Comparison of ENCODE assay signal across 8 mouse cellular contexts in genomic region chr15:3979871-3980270, GRCm38 (mm10). TPM values are rescaled to one million over a fixed set of nuclear protein-coding genes. Genes with fewer than 3 reads are reported as not detected.
DNase-seq lines count a peak whose midpoint lies in the region; ATAC-seq and TF ChIP-seq lines count a peak whose summit lies in the region.

No protein-coding gene starts in this region.

- H3K4me3 ChIP-seq in kidney, embryonic 15.5 days (replicated peaks): peak overlapping the region; percentile 72
- H3K4me3 ChIP-seq in bone marrow, adult 2 months (replicated peaks; ENCODE audit: control insufficient read depth, low read depth, low read length): no peak overlapping the region
- H3K4me3 ChIP-seq in hindbrain, embryonic 14.5 days (replicated peaks; ENCODE audit: low read length): peak overlapping the region; percentile 53
- peak overlapping the region; percentile 68; the same call in 1 of the 2 replicates for H3K4me3 ChIP-seq in midbrain, embryonic 13.5 days (replicated peaks)

- TF ChIP-seq CTCF in bone marrow, adult 2 months (IDR thresholded peaks at IDR 0.05; ENCODE audit: control insufficient read depth, insufficient read depth, low read length): no peak

- no peak for TF ChIP-seq POLR2A in bone marrow, adult 2 months (IDR thresholded peaks at IDR 0.05; ENCODE audit: borderline replicate concordance, control insufficient read depth, low read depth, low read length)

- H3K9ac ChIP-seq in kidney, embryonic 15.5 days: no peak overlapping the region
- H3K9ac ChIP-seq in hindbrain, embryonic 14.5 days: peak overlapping the region; percentile 86
- H3K9ac ChIP-seq in midbrain, embryonic 13.5 days (replicated peaks): peak overlapping the region; percentile 90

- H3K27me3 ChIP-seq in kidney, embryonic 15.5 days: no peaks in the 10 kb centered on the region
- H3K27me3 ChIP-seq in hindbrain, embryonic 14.5 days (ENCODE audit: control insufficient read depth, insufficient read depth, low read length): no peaks in the 10 kb centered on the region
- H3K27me3 ChIP-seq in midbrain, embryonic 13.5 days: no peaks in the 10 kb centered on the region

- ATAC-seq in kidney, embryonic 15.5 days (replicated peaks; ENCODE audit: low FRiP score): 0 out of 2 replicates have a peak, but pooled peaks have one; percentile 38
- ATAC-seq in hindbrain, embryonic 14.5 days (ENCODE audit: low FRiP score): no peak
- peak; percentile 18; the same call in 1 of the 2 replicates for ATAC-seq in midbrain, embryonic 13.5 days

- H3K4me2 ChIP-seq in kidney, embryonic 15.5 days: peak overlapping the region; percentile 66
- peak overlapping the region; percentile 58 for H3K4me2 ChIP-seq in hindbrain, embryonic 14.5 days (replicated peaks)
- peak overlapping the region; percentile 67 for H3K4me2 ChIP-seq in midbrain, embryonic 13.5 days (replicated peaks)

- intact Hi-C loops in gastrocnemius, postnatal 14 days (cut with DNase I; ENCODE audit: low total_unique reads): no loop called here

- no peaks in the 10 kb centered on the region for H3K9me3 ChIP-seq in kidney, embryonic 15.5 days (replicated peaks)
- no peaks in the 10 kb centered on the region for H3K9me3 ChIP-seq in hindbrain, embryonic 14.5 days (ENCODE audit: control insufficient read depth, low read length)
- no peaks in the 10 kb centered on the region for H3K9me3 ChIP-seq in midbrain, embryonic 13.5 days

- H3K4me1 ChIP-seq in kidney, embryonic 15.5 days: 0 out of 2 replicates have a peak, but pooled peaks cover 8% of the 10 kb centered on the region
- no peaks in the 10 kb centered on the region; the same call in 1 of the 2 replicates for H3K4me1 ChIP-seq in bone marrow, adult 2 months (ENCODE audit: control insufficient read depth, insufficient read depth, low read length)
- H3K4me1 ChIP-seq in hindbrain, embryonic 14.5 days (replicated peaks; ENCODE audit: control insufficient read depth, insufficient read depth, low read length): no peaks in the 10 kb centered on the region
- peaks cover 7% of the 10 kb centered on the region; the same call in 1 of the 2 replicates for H3K4me1 ChIP-seq in midbrain, embryonic 13.5 days (replicated peaks)

- peak overlapping the region; percentile 98 for H3K27ac ChIP-seq in kidney, embryonic 15.5 days
- H3K27ac ChIP-seq in bone marrow, adult 2 months (ENCODE audit: control insufficient read depth, insufficient read depth, low read depth, low read length, poor library complexity): peak overlapping the region; percentile 99; the same call in 1 of the 2 replicates
- peak overlapping the region; percentile 93 for H3K27ac ChIP-seq in hindbrain, embryonic 14.5 days
- peak overlapping the region; percentile 95; the same call in 1 of the 2 replicates for H3K27ac ChIP-seq in midbrain, embryonic 13.5 days

- peaks cover 26% of the 10 kb centered on the region for H3K36me3 ChIP-seq in kidney, embryonic 15.5 days
- H3K36me3 ChIP-seq in hindbrain, embryonic 14.5 days (replicated peaks; ENCODE audit: control insufficient read depth, insufficient read depth): peaks cover 28% of the 10 kb centered on the region
- peaks cover 15% of the 10 kb centered on the region for H3K36me3 ChIP-seq in midbrain, embryonic 13.5 days

- DNase-seq in kidney, adult 9 months: no peak
- no peak for DNase-seq in hindbrain, embryonic 14.5 days (ENCODE audit: low spot score)
- DNase-seq in urinary bladder, postnatal 36 days (ENCODE audit: low spot score in 2 of 2): no peak
- no peak for DNase-seq in gastrocnemius, postnatal 14 days
- DNase-seq in gastrocnemius, postnatal 10 days: no peak

- WGBS in kidney, embryonic 15.5 days: 84% methylated on average over 3 of the region's 3 CpGs
- 61% methylated on average over 3 of the region's 3 CpGs for WGBS in bone marrow, adult 2 months
- 90% methylated on average over 3 of the region's 3 CpGs for WGBS in hindbrain, embryonic 14.5 days
- 92% methylated on average over 3 of the region's 3 CpGs for WGBS in midbrain, embryonic 13.5 days

RNA-seq across cellular contexts. Expression of gene Fbxo4, which starts 0.5 kb away (rescaled TPM):
- 10.9 and 11.7 TPM in 2 replicates for polyA plus RNA-seq in kidney, embryonic 15.5 days (2015; fragmentation: Nextera tagmentation; extraction: Ambion mirVana)
- polyA plus RNA-seq in bone marrow, adult 2 months (2011; ENCODE audit: insufficient read depth, insufficient read length, low replicate concordance, missing spikeins): 8.3 and 15.6 TPM in 2 replicates
- 10.2 and 10.9 TPM in 2 replicates for polyA plus RNA-seq in hindbrain, embryonic 14.5 days (2014; fragmentation: Nextera tagmentation; extraction: Ambion mirVana)
- 6.3 and 7.3 TPM in 2 replicates for polyA plus RNA-seq in midbrain, embryonic 13.5 days (2015; fragmentation: Nextera tagmentation; extraction: Ambion mirVana)
- total RNA-seq in gastrocnemius, postnatal 14 days (2021): 1 to 10 TPM; 5.0 to 5.1 TPM
- total RNA-seq in gastrocnemius, postnatal 10 days (2021): 1 to 10 TPM; 5.7 to 7.0 TPM

RNA-seq across cellular contexts. Expression of gene AW549877, which starts 15.7 kb away (rescaled TPM):
- polyA plus RNA-seq in kidney, embryonic 15.5 days (2015; fragmentation: Nextera tagmentation; extraction: Ambion mirVana): 37.0 and 38.6 TPM in 2 replicates
- 4.2 and 12.3 TPM in 2 replicates for polyA plus RNA-seq in bone marrow, adult 2 months (2011; ENCODE audit: insufficient read depth, insufficient read length, low replicate concordance, missing spikeins)
- polyA plus RNA-seq in hindbrain, embryonic 14.5 days (2014; fragmentation: Nextera tagmentation; extraction: Ambion mirVana): 56.5 and 62.9 TPM in 2 replicates
- 42.1 and 47.1 TPM in 2 replicates for polyA plus RNA-seq in midbrain, embryonic 13.5 days (2015; fragmentation: Nextera tagmentation; extraction: Ambion mirVana)
- total RNA-seq in gastrocnemius, postnatal 14 days (2021): 10 to 100 TPM; 11.0 to 13.2 TPM
- total RNA-seq in gastrocnemius, postnatal 10 days (2021): 10 to 100 TPM; 13.9 to 15.3 TPM

RNA-seq across cellular contexts. Expression of gene Oxct1, which starts 46.3 kb away (rescaled TPM):
- polyA plus RNA-seq in kidney, embryonic 15.5 days (2015; fragmentation: Nextera tagmentation; extraction: Ambion mirVana): 296 and 323 TPM in 2 replicates
- 12.6 and 31.6 TPM in 2 replicates for polyA plus RNA-seq in bone marrow, adult 2 months (2011; ENCODE audit: insufficient read depth, insufficient read length, low replicate concordance, missing spikeins)
- 341 and 388 TPM in 2 replicates for polyA plus RNA-seq in hindbrain, embryonic 14.5 days (2014; fragmentation: Nextera tagmentation; extraction: Ambion mirVana)
- 211 and 247 TPM in 2 replicates for polyA plus RNA-seq in midbrain, embryonic 13.5 days (2015; fragmentation: Nextera tagmentation; extraction: Ambion mirVana)
- 100 to 1,000 TPM; 109 to 140 TPM for total RNA-seq in gastrocnemius, postnatal 14 days (2021)
- 10 to 100 TPM; 64.5 to 67.1 TPM for total RNA-seq in gastrocnemius, postnatal 10 days (2021)
